Mouse (Mus musculus) heart, embryonic 16.5 days (tissue): ENCODE measurements at regions not wholly inside any gene's neighbourhood (a gene's known extent, or its start where the extent isn't known, plus 50 kb on each side); places are given as distances from the start of the nearest gene placed in this dataset.

ENCODE experiments used
- ATAC-seq: fragments of 200-750 bp; cut with Nextera tagmentation; replicated peaks from 2 replicates; pipeline ENCODE4 v1.8.0; 2017; ENCODE audit warnings: moderate number of reproducible peaks; ENCODE audit not compliant: insufficient read depth, low FRiP score; ENCODE audit errors: extremely low read depth
- H3K27ac ChIP-seq: fragments of 300-500 bp; sonication (generic); 2 replicates; pipeline ENCODE4 v1.5.1; 2014; ENCODE audit warnings: mild to moderate bottlenecking, low read length, control low read depth, moderate library complexity
- H3K27me3 ChIP-seq: fragments of 300-500 bp; sonication (generic); 2 replicates; pipeline ENCODE4 v1.6.1; 2014; ENCODE audit warnings: low read length, mixed read lengths; ENCODE audit not compliant: control insufficient read depth, insufficient read depth
- H3K36me3 ChIP-seq: fragments of 300-500 bp; sonication (generic); 2 replicates; pipeline ENCODE4 v1.6.1; 2014; ENCODE audit not compliant: control insufficient read depth, insufficient read depth
- H3K4me1 ChIP-seq: fragments of 300-500 bp; sonication (generic); 2 replicates; pipeline ENCODE4 v1.6.1; 2014; ENCODE audit warnings: low read length, mixed read lengths; ENCODE audit not compliant: control insufficient read depth, insufficient read depth
- H3K4me2 ChIP-seq: fragments of 300-500 bp; sonication (generic); 2 replicates; pipeline ENCODE4 v1.6.1; 2014; ENCODE audit warnings: low read depth, mild to moderate bottlenecking, control low read depth, low read length
- H3K4me3 ChIP-seq: fragments of 300-500 bp; sonication (generic); 2 replicates; pipeline ENCODE4 v1.5.1; 2014; ENCODE audit warnings: mild to moderate bottlenecking, control low read depth, low read length
- H3K9ac ChIP-seq: fragments of 300-500 bp; sonication (generic); 2 replicates; pipeline ENCODE4 v1.6.1; 2014; ENCODE audit warnings: low read length, control low read depth
- H3K9me3 ChIP-seq: fragments of 300-500 bp; sonication (generic); replicated peaks from 2 replicates; pipeline ENCODE4 v1.6.1; 2016; ENCODE audit warnings: low read length; ENCODE audit not compliant: control insufficient read depth
- WGBS: fragments of 180-500 bp; shearing (Covaris S2); extraction: QIAGEN DNeasy Blood & Tissue Kit; methylation state at CpG from one replicate; pipeline ENCODE4 v1.1.7; 2014; 5-methylcytosine and 5-hydroxymethylcytosine counted together

- Histone ChIP-seq H3K4me2 (no peak overlapping the region), H3K9ac (no peak overlapping the region), H3K9me3 (no peaks in the 10 kb centered on the region), H3K4me1 (peaks cover 33% of the 10 kb centered on the region), H3K27me3 (no peaks in the 10 kb centered on the region), H3K27ac (peak overlapping the region; percentile 67), H3K36me3 (no peaks in the 10 kb centered on the region), H3K4me3 (no peak overlapping the region)
- no peak for ATAC-seq
- WGBS = 44% methylated on average over 7 of the region's 7 CpGs
Observed at GRCm38 (mm10) chr10:96720281-96720711, 103.5 kb downstream of the Btg1 start.

GRCm38 (mm10) chr10:96720956-96721688 is 104.3 kb downstream of the Btg1 start:
- ATAC-seq = no peak
- Histone ChIP-seq H3K4me2 (no peak overlapping the region), H3K36me3 (no peaks in the 10 kb centered on the region), H3K9me3 (no peaks in the 10 kb centered on the region), H3K9ac (no peak overlapping the region), H3K27ac (no peak overlapping the region), H3K27me3 (no peaks in the 10 kb centered on the region), H3K4me3 (no peak overlapping the region), H3K4me1 (peaks cover 33% of the 10 kb centered on the region)
- WGBS = 64% methylated on average over 9 of the region's 9 CpGs

- H3K9ac ChIP-seq = peak overlapping the region; percentile 46; the same call in 1 of the 2 replicates
- H3K4me3 ChIP-seq = no peak overlapping the region
- peak overlapping the region; percentile 51 for H3K27ac ChIP-seq
- WGBS = 23% methylated on average over 9 of the region's 9 CpGs
- ATAC-seq = peak; percentile 91
- H3K9me3 ChIP-seq = no peaks in the 10 kb centered on the region
- H3K4me1 ChIP-seq = peaks cover 33% of the 10 kb centered on the region
- H3K36me3 ChIP-seq = no peaks in the 10 kb centered on the region
- H3K27me3 ChIP-seq = no peaks in the 10 kb centered on the region
- H3K4me2 ChIP-seq = no peak overlapping the region
Observed at GRCm38 (mm10) chr10:96722491-96722890, 105.7 kb downstream of the Btg1 start.

- Histone ChIP-seq H3K9ac (no peak overlapping the region), H3K9me3 (no peaks in the 10 kb centered on the region), H3K4me3 (no peak overlapping the region), H3K27me3 (no peaks in the 10 kb centered on the region), H3K4me2 (no peak overlapping the region), H3K4me1 (peaks cover 33% of the 10 kb centered on the region), H3K27ac (no peak overlapping the region), H3K36me3 (no peaks in the 10 kb centered on the region)
- 92% methylated on average over 6 of the region's 6 CpGs for WGBS
- ATAC-seq = no peak
Observed at GRCm38 (mm10) chr10:96723071-96723470, 106.3 kb downstream of the Btg1 start.

- peaks cover 33% of the 10 kb centered on the region for H3K4me1 ChIP-seq
- peak overlapping the region; percentile 52; the same call in 1 of the 2 replicates for H3K27ac ChIP-seq
- H3K4me3 ChIP-seq = no peak overlapping the region
- H3K27me3 ChIP-seq = no peaks in the 10 kb centered on the region
- no peaks in the 10 kb centered on the region for H3K36me3 ChIP-seq
- H3K9me3 ChIP-seq = no peaks in the 10 kb centered on the region
- H3K9ac ChIP-seq = no peak overlapping the region
- WGBS = 47% methylated on average over 11 of the region's 11 CpGs
- peak; percentile 38; the same call in 1 of the 2 replicates for ATAC-seq
- peak overlapping the region; percentile 36; the same call in 1 of the 2 replicates for H3K4me2 ChIP-seq
Observed at GRCm38 (mm10) chr10:96724436-96725175, 107.8 kb downstream of the Btg1 start.

- H3K9ac ChIP-seq = no peak overlapping the region
- no peak overlapping the region for H3K4me3 ChIP-seq
- no peak for ATAC-seq
- H3K4me1 ChIP-seq = peaks cover 14% of the 10 kb centered on the region
- no peak overlapping the region for H3K27ac ChIP-seq
- 77% methylated on average over 12 of the region's 12 CpGs for WGBS
- H3K4me2 ChIP-seq = no peak overlapping the region
- no peaks in the 10 kb centered on the region for H3K36me3 ChIP-seq
- H3K27me3 ChIP-seq = no peaks in the 10 kb centered on the region
- H3K9me3 ChIP-seq = no peaks in the 10 kb centered on the region
Observed at GRCm38 (mm10) chr10:96726801-96727780, 110.3 kb downstream of the Btg1 start.

GRCm38 (mm10) chr10:96733581-96733980 is 116.8 kb downstream of the Btg1 start:
- H3K9me3 ChIP-seq = no peaks in the 10 kb centered on the region
- WGBS = 31% methylated on average over 5 of the region's 5 CpGs
- H3K9ac ChIP-seq = no peak overlapping the region
- peak; percentile 77; the same call in 1 of the 2 replicates for ATAC-seq
- no peak overlapping the region for H3K4me2 ChIP-seq
- H3K36me3 ChIP-seq = no peaks in the 10 kb centered on the region
- no peak overlapping the region for H3K27ac ChIP-seq
- H3K27me3 ChIP-seq = no peaks in the 10 kb centered on the region
- H3K4me3 ChIP-seq = no peak overlapping the region
- H3K4me1 ChIP-seq = peaks cover 11% of the 10 kb centered on the region

- H3K4me1 ChIP-seq = peaks cover 14% of the 10 kb centered on the region
- no peaks in the 10 kb centered on the region for H3K27me3 ChIP-seq
- H3K9me3 ChIP-seq = no peaks in the 10 kb centered on the region
- no peak overlapping the region for H3K27ac ChIP-seq
- WGBS = 92% methylated on average over 11 of the region's 11 CpGs
- no peak overlapping the region for H3K9ac ChIP-seq
- no peak for ATAC-seq
- no peaks in the 10 kb centered on the region for H3K36me3 ChIP-seq
- no peak overlapping the region for H3K4me2 ChIP-seq
- H3K4me3 ChIP-seq = no peak overlapping the region
Observed at GRCm38 (mm10) chr10:96735146-96735545, 118.3 kb downstream of the Btg1 start.
